In the genomic region with DNA sequence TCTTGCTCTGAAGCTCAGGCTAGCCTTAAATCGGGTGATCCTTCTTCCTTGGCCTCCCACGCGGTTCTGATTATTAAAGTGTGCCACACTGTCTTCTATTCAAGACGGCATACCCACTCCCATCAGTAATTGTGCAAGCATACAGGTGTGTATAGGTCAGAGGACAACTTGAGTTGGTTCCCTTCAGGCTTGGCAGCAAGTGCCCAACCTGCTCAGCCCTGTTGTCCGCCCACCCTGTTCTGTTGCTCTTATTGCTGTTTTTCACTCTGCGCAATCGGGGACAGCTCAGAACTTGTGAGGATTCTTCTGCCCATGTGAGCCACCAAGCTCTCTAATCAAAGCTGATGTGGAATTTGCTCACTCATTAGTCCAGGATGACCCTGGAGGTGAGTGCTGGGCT, we compare ENCODE assay signal across 17 mouse cellular contexts. TPM values are rescaled to one million over a fixed set of nuclear protein-coding genes. Genes with fewer than 3 reads are reported as not detected.
A peak's percentile ranks its signal among the peaks of the same experiment; 100 is the strongest.
DNase-seq lines count a peak whose midpoint lies in the region.
"Had no signal": no experiment of that assay in that cellular context is flagged by ENCODE, and none has a peak within 500 bp of the region (broad histone marks: within the 10 kb centered on the region; RNA-seq: fewer than 3 reads in every experiment).

No protein-coding gene starts in this region.

- intact Hi-C loops in left cerebral cortex, postnatal 25 days (cut with DNase I) = no loop called here

- peak; percentile 99 for DNase-seq in fat pad, adult 2 months (ENCODE audit: extremely low read depth, low read depth, low spot score)
- DNase-seq in left cerebral cortex, postnatal 25 days (ENCODE audit: low spot score in 2 of 2) = no peak
- DNase-seq: adrenal gland, adult 2 months; adrenal gland, adult 8-10 months; adrenal gland, postnatal 10 days; adrenal gland, postnatal 14 days; adrenal gland, postnatal 25 days; adrenal gland, postnatal 36 days; B cell, adult 2 months; cerebellum, adult 11 months; cerebellum, adult 11-12 months; cerebellum, adult 18-20 months; cerebellum, adult 2 months had no signal

RNA-seq across cellular contexts. Expression of a gene that starts 6.3 kb away (rescaled TPM):
- 1,000 to 10,000 TPM; 2,052 to 2,099 TPM for total RNA-seq in left cerebral cortex, postnatal 25 days (2021)

RNA-seq across cellular contexts. Expression of a gene that starts 10.0 kb away (rescaled TPM):
- 100 to 1,000 TPM; 112 to 115 TPM for total RNA-seq in left cerebral cortex, postnatal 25 days (2021)

RNA-seq across cellular contexts. Expression of a gene that starts 12.8 kb away (rescaled TPM):
- total RNA-seq in left cerebral cortex, postnatal 25 days (2021) = 1 to 10 TPM; 2.6 to 4.0 TPM
- total RNA-seq: CH12.LX, MEL had no signal

RNA-seq across cellular contexts. Expression of a gene that starts 24.0 kb away (rescaled TPM):
- total RNA-seq in left cerebral cortex, postnatal 25 days (2021) = not detected
- total RNA-seq: CH12.LX, MEL had no signal

RNA-seq across cellular contexts. Expression of a gene that starts 24.0 kb away (rescaled TPM):
- total RNA-seq in left cerebral cortex, postnatal 25 days (2021) = not detected
- total RNA-seq: CH12.LX, ES-E14, G1E, MEL had no signal
